Mouse (Mus musculus): ENCODE measurements around the gene Derl3. TPM values are rescaled to one million over a fixed set of nuclear protein-coding genes. Genes with fewer than 3 reads are reported as not detected.
"Not testable (repeated sequence)": the region's sequence is repeated elsewhere in the genome, so short reads cannot be mapped to it uniquely, and the experiment has no call there.

Derl3 gene
- polyA plus RNA-seq (2012; rRNA removed) = 1.7 and 5.7 TPM in 2 replicates

GRCm38 (mm10) chr10:75893089-75893750 lies at the start of gene Derl3:
Gene Derl3, plus strand, starts transcription at chr10:75893413.
- DNase-seq (ENCODE audit: low read depth) = peak; percentile 99
- TF ChIP-seq CTCF (IDR thresholded peaks at IDR 0.05; ENCODE audit: borderline replicate concordance, extremely low read depth, insufficient read depth, insufficient read length) = no peak
- TF ChIP-seq POLR2A (IDR thresholded peaks at IDR 0.05; ENCODE audit: borderline replicate concordance, extremely low read depth, insufficient read depth, insufficient read length, poor library complexity, severe bottlenecking) = no peak

DNA sequence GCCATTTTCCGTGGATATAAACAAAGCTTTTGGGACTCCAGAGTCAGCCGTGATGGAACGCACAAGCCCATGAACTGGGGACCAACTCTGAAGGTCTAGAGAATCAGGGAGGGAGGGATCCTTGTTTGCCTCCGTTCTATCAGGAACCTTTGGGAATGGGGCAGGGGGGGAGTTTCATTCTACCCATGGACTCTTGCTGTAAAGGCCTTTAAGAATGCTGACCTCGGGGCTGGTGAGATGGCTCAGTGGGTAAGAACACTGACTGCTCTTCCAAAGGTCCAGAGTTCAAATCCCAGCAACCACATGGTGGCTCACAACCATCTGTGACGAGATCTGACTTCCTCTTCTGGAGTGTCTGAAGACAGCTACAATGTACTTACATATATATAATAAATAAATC lies 49.3 kb upstream of the Derl3 start:
- DNase-seq (ENCODE audit: low read depth) = not testable (repeated sequence)

GRCm38 (mm10) chr10:75844800-75845199 lies 48.4 kb upstream of the Derl3 start:
- TF ChIP-seq CTCF (IDR thresholded peaks at IDR 0.05; ENCODE audit: borderline replicate concordance, extremely low read depth, insufficient read depth, insufficient read length) (no peak), POLR2A (IDR thresholded peaks at IDR 0.05; ENCODE audit: borderline replicate concordance, extremely low read depth, insufficient read depth, insufficient read length, poor library complexity, severe bottlenecking) (no peak)
- DNase-seq (ENCODE audit: low read depth) = no peak

DNA sequence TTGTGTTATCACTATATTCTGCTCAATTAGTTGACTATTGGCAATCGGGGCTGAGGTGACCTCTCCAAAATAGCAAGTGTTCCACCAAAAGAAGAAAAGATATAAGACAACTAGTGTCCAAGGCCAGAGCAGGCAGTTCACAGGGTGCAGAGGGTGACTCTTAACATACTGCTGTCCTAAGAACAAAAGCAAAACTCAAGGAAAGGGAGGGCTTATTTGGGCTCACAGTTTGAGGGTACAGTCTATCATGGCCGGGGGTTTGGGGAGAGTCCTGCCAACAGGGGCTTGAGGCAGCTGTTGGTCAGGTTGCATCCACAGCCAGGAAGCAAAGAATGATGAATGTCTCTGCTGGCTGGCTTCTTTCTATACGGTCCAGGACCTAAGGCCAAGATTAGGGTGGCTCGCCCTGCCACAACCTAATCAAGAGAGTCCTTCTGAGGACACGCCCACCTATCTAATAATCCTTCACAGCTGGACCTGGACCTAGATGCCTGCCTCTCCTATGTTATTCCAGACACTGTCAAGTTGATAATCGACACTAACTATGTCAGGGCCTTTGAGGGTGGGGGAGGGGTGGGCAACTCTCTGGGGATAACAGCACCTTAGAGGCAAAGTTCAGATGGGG lies 47.8 kb upstream of the Derl3 start:
- TF ChIP-seq CTCF (IDR thresholded peaks at IDR 0.05; ENCODE audit: borderline replicate concordance, extremely low read depth, insufficient read depth, insufficient read length) = no peak
- no peak for TF ChIP-seq POLR2A (IDR thresholded peaks at IDR 0.05; ENCODE audit: borderline replicate concordance, extremely low read depth, insufficient read depth, insufficient read length, poor library complexity, severe bottlenecking)
- DNase-seq (ENCODE audit: low read depth) = no peak

GRCm38 (mm10) chr10:75848382-75848781 lies 44.8 kb upstream of the Derl3 start:
- DNase-seq (ENCODE audit: low read depth) = no peak
- no peak for TF ChIP-seq CTCF (IDR thresholded peaks at IDR 0.05; ENCODE audit: borderline replicate concordance, extremely low read depth, insufficient read depth, insufficient read length)
- no peak for TF ChIP-seq POLR2A (IDR thresholded peaks at IDR 0.05; ENCODE audit: borderline replicate concordance, extremely low read depth, insufficient read depth, insufficient read length, poor library complexity, severe bottlenecking)

DNA sequence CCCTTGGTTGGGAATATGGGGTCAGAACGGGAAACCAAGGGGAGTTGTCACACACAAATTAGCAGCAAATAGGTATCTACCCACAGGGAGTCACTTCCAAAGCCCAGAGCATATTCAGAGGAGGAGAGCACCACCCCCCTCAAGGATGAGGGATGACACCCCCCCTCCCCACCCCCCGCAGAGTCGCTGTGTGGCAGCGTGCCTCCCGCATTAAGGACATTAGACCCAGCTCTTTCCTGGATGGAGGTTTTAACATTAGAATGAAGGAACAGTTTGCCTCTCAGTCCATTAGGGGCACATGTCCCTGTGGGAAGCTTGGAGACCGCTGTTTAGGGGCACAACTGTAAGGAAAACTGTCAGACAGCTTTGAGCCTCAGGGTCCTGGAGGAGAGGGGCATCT lies 42.1 kb upstream of the Derl3 start:
- DNase-seq (ENCODE audit: low read depth) = no peak
- TF ChIP-seq POLR2A (IDR thresholded peaks at IDR 0.05; ENCODE audit: borderline replicate concordance, extremely low read depth, insufficient read depth, insufficient read length, poor library complexity, severe bottlenecking) (no peak), CTCF (IDR thresholded peaks at IDR 0.05; ENCODE audit: borderline replicate concordance, extremely low read depth, insufficient read depth, insufficient read length) (no peak)

DNA sequence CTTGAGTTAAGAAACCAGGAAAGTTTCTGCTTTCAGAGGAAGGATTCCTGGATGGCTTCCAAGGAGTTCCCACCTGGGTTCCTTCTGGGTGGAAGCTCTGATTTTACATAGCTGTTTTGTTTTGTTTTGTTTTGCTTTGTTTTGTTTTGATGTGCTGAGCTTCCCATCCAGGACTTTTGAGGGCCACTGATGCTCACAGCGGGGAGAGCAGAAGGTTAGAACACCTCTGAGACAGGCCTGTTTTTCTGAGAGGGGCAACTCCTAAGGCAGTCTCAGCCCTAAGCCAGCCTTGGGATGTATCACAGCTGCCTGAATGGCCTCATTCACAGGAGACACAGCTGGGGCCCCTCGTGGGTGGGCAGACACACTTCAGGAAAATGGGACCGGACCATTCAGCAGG lies 41.5 kb upstream of the Derl3 start:
- TF ChIP-seq CTCF (IDR thresholded peaks at IDR 0.05; ENCODE audit: borderline replicate concordance, extremely low read depth, insufficient read depth, insufficient read length) = no peak
- no peak for TF ChIP-seq POLR2A (IDR thresholded peaks at IDR 0.05; ENCODE audit: borderline replicate concordance, extremely low read depth, insufficient read depth, insufficient read length, poor library complexity, severe bottlenecking)

GRCm38 (mm10) chr10:75852539-75853125 lies 40.6 kb upstream of the Derl3 start:
- no peak for TF ChIP-seq POLR2A (IDR thresholded peaks at IDR 0.05; ENCODE audit: borderline replicate concordance, extremely low read depth, insufficient read depth, insufficient read length, poor library complexity, severe bottlenecking)
- no peak for TF ChIP-seq CTCF (IDR thresholded peaks at IDR 0.05; ENCODE audit: borderline replicate concordance, extremely low read depth, insufficient read depth, insufficient read length)
- no peak for DNase-seq (ENCODE audit: low read depth)

More for the DNA sequence above, 41.5 kb upstream of the Derl3 start:
- no peak for DNase-seq (ENCODE audit: low read depth)

GRCm38 (mm10) chr10:75853452-75853851 lies 39.8 kb upstream of the Derl3 start:
- DNase-seq (ENCODE audit: low read depth) = peak; percentile 87
- TF ChIP-seq POLR2A (IDR thresholded peaks at IDR 0.05; ENCODE audit: borderline replicate concordance, extremely low read depth, insufficient read depth, insufficient read length, poor library complexity, severe bottlenecking) = no peak
- peak; percentile 74; the same call in 1 of the 2 replicates for TF ChIP-seq CTCF (IDR thresholded peaks at IDR 0.05; ENCODE audit: borderline replicate concordance, extremely low read depth, insufficient read depth, insufficient read length)

- no peak for TF ChIP-seq CTCF (IDR thresholded peaks at IDR 0.05; ENCODE audit: borderline replicate concordance, extremely low read depth, insufficient read depth, insufficient read length)
- no peak for TF ChIP-seq POLR2A (IDR thresholded peaks at IDR 0.05; ENCODE audit: borderline replicate concordance, extremely low read depth, insufficient read depth, insufficient read length, poor library complexity, severe bottlenecking)
- DNase-seq (ENCODE audit: low read depth) = no peak
Observed at GRCm38 (mm10) chr10:75854096-75854495, 39.1 kb upstream of the Derl3 start.

GRCm38 (mm10) chr10:75854791-75855190 lies 38.4 kb upstream of the Derl3 start:
- DNase-seq (ENCODE audit: low read depth) = no peak
- TF ChIP-seq CTCF (IDR thresholded peaks at IDR 0.05; ENCODE audit: borderline replicate concordance, extremely low read depth, insufficient read depth, insufficient read length) = no peak

- no peak for TF ChIP-seq CTCF (IDR thresholded peaks at IDR 0.05; ENCODE audit: borderline replicate concordance, extremely low read depth, insufficient read depth, insufficient read length)
- TF ChIP-seq POLR2A (IDR thresholded peaks at IDR 0.05; ENCODE audit: borderline replicate concordance, extremely low read depth, insufficient read depth, insufficient read length, poor library complexity, severe bottlenecking) = no peak
- DNase-seq (ENCODE audit: low read depth) = no peak
Observed at GRCm38 (mm10) chr10:75855416-75855981, 37.7 kb upstream of the Derl3 start.
